Mouse (Mus musculus): Measurements from ENCODE around the gene Cdc14b.

Gene Cdc14b

DNA sequence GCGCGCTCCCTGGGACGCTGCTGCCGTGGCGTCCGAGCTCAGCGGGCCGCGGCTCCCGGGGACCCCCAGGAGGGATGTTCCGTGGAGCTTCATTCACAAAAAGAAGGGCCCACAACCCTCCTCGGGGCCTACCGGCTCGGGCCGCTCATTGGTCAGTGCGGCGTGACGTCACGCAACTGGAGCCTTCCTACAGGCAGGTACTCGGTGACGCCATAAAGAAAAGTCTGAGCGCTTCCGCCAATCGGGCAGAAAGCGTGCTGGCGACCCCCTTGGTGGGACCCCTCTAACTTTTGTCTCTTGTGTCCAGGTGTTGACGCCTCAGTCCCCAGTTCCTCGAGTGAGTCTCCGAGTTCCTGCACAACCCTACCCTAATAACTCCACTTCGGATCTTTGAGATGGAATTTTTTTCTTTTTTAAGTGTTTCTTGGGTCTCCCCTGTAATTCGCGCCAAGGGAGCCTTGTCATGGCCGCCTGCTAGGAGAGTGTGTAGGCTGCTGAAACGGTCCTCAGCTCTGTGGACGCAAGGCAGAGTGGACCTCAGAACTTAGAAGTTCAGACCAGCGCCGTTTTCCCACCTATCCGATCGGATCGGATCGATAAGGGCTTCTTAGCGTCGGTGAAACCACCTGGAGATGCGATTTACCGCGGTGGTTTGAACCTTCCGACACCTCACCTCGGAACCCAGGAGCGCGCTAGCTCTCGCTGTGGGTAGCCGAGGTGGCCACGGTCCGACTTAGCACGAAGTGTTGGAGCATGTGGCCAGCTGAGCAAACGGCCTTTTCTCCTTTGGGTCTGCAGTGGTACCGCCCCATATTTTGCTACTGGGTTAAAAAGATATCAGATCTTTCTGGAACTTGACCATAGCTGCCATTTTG lies at the start of gene Cdc14b:
TSS of gene Cdc14b (minus strand) at position 412 of the 875 bp plus-strand sequence.
- peak; percentile 86 for DNase-seq

GRCm38 (mm10) chr13:64322561-64323281 lies 47.6 kb upstream of the Cdc14b start:
- no peak for DNase-seq

GRCm38 (mm10) chr13:64320334-64320733 lies 45.2 kb upstream of the Cdc14b start:
- no peak for DNase-seq

DNA sequence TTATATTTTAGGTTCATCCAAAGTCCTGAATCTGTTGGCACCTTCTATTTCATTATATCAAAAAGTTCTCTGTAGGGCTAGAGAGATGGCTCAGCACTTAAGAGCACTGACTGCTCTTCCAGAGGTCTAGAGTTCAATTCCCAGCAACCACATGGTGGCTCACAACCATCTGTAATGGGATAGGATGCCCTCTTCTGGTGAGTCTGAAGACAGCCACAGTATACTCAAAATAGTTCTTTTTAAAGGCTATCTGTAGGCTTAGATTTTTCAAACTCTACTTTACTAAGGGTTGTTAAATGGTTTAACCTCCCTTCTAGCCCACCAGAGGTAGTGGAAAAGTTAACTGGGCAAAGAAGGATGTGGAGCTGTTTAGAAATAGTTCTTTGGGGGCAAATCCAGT lies 44.7 kb upstream of the Cdc14b start:
- DNase-seq: no peak

- DNase-seq: no peak
These were observed 43.3 kb upstream of the Cdc14b start for GRCm38 (mm10) chr13:64318355-64318754.

- DNase-seq: peak; percentile 80
These were observed 40.5 kb upstream of the Cdc14b start for GRCm38 (mm10) chr13:64315483-64316050.

DNA sequence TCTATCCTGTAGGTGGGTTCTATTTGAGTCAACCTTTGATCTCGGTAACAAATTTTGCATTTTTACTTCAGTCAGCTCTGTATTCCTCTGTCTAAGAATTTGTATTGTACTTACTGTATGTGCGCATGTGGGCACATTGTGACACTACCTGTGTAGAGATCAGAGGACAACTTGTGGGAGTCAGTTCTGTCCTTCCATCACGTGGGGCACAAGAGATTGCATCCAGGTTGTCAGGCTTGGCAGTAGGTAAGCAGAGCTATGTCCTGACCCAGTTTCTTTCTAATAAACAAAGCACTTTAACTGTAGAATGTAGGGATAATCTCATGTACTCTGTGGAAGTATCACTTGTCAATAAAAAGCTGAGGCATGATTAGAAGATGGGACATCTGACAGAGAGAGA lies 39.0 kb upstream of the Cdc14b start:
- DNase-seq: no peak

- DNase-seq: no peak
These were observed 37.8 kb upstream of the Cdc14b start for GRCm38 (mm10) chr13:64312916-64313289.

DNA sequence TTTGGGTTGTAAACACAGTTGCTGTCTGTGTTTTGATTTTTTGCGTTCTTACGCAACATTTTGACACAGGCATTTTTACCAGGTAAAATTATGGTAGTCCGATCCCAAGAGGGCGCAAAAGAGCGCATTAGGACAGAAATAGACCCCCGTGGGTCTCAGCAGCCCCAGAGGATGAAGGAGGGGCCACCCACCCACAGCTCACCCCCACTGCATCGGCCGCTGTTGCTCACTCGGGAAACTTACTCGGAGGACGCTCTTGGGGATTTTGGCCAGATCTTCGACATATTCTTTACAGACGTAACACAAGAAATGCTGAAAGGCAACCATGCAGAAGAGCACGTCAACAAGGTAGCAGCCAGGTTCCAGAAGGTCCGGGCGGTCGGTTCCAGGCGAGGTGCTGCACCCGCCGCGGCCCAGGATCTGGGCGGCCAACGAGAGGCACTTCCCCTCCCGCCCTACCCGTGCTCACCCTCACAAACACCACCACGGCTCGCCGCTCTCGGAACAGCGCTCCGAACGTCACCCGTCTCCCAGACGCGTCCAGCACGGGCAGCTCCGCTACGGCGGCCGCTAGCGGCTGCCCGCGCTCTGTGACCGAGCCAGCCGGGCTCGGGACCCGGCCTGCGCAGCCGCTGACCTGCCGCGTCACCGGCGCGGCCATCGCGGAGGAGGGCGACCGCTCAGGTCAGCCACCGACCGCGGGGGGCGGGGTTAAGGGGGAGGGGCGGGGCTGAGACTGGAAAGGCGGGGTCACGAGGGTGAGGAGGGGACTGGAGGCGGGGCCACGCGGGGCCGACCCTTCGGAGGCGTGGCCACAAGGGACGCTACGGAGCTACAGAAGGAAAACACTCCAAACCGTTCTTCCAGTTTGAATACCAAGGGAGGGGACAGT lies 37.2 kb upstream of the Cdc14b start, which contains the start of gene Aaed1:
TSS of gene Aaed1 (minus strand) at position 687 of the 892 bp plus-strand sequence.
- peak; percentile 93 for DNase-seq

GRCm38 (mm10) chr13:64311266-64311665 lies 36.2 kb upstream of the Cdc14b start:
- no peak for DNase-seq

- DNase-seq: no peak
These were observed 35.5 kb upstream of the Cdc14b start for GRCm38 (mm10) chr13:64310585-64310984.

DNA sequence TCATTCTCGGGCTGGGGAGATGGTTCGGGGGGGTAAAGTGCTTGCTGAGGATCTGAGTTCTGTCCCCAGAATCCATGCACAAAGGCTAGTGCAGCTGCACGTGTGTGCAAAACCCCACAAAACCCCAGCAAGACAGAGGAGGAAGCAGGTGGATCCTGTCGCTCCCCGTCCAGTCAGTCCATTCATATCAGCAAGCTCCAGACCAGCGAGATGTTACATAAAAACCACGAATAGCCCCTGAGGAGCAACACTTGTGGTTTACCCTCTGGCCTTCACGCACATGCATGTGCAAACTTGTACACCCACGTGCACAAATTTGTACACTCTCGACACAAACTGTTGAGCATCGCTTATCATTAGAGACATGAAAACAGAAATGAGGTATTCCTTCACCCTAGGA lies 34.8 kb upstream of the Cdc14b start:
- no peak for DNase-seq

DNA sequence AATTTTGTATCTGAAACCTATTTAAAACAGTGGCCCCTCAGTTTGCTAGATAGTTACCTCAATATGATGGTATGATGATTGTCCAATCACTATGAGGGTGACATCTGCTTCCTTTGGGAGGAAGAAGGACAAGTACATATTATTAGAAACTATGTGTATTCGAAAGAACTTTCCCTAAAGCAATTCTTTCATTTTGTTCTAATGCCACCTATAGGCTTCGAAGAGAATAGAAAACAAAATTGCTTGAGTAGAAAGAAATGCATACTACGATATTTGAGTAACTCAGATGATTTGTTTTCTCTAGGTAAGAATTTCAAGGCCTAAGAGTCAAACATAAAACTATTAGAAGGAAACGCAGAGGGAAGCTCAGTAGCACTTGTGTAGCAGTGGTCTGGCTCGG lies 33.9 kb upstream of the Cdc14b start:
- DNase-seq: no peak

- no peak for DNase-seq
These were observed 32.4 kb upstream of the Cdc14b start for GRCm38 (mm10) chr13:64307508-64307907.

DNA sequence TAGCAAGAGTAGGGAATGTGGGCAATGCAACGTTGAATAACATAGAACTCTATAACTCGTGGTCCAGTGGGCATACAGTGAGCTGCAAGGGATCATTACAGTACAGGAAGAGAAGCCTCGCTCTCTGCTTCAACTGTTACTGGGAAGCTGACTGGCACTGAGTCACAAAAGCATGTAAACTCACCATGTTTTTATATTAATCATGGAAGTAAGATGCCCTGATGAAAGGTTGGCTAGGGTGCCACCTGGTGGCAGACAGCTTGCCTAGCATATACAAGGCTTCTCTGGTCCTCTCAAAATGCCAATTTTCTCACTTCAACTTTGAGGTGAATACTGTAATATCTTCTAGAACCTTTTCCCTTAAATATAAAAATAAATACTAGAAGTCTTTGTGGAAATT lies 31.0 kb upstream of the Cdc14b start:
- peak; percentile 75 for DNase-seq

DNA sequence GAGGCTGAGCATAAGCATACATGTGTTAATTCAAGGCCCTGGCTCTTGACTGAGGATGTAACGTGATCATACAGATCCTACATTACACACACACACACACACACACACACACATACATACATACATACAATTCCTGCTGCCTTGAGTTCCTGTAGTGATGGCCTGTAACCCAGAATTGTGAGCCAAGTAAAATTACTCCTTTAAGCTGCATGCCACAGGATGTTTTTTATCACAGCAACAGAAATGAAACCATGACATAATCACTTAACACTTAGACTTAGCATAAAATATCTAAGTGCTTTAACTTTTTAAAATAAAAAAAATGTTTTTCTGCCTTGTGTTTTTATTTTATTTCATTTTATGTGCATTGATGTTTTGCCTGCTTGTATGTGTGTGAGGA lies 24.0 kb upstream of the Cdc14b start:
- no peak for DNase-seq

DNA sequence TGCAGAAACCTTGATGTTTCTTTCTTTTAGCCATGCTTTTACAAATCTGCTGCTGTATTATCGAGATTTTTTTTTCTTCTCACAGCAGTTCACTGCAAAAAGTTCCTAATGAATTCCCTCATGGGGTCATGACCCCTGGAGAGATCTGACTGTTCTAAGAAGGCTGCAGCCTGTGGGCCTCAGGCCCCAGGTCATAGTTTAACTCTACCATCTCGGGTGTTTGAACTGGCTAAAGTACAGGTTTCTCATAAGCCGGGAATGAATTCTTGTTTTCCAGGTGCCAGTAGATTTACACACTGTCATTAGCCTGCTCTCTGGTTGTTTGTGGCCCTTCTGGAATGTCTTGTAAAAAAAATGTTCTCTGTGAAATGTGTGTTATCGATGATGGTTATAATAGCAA lies 11.7 kb upstream of the Cdc14b start:
- DNase-seq: no peak

- no peak for DNase-seq
These were observed 11.2 kb upstream of the Cdc14b start for GRCm38 (mm10) chr13:64286321-64286720.

DNA sequence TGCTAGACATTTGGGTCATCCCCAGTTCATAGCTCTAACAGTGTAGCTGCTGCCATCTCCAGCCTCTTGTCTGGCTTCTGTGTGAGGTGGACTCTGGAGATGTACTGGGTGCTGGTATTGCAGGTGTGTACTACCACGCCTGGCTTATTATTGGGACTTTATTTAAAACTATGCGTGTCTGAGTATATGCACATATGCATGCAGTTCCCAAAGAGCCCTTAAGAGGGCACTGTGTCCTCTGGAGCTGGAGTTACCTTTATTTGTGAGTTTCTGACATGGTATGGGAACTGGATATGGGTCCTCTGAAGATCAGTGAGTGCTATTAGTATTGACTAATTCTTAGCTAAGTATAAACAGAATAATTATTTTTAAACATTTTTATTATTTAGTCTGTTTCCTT lies 9.6 kb upstream of the Cdc14b start:
- DNase-seq: no peak

DNA sequence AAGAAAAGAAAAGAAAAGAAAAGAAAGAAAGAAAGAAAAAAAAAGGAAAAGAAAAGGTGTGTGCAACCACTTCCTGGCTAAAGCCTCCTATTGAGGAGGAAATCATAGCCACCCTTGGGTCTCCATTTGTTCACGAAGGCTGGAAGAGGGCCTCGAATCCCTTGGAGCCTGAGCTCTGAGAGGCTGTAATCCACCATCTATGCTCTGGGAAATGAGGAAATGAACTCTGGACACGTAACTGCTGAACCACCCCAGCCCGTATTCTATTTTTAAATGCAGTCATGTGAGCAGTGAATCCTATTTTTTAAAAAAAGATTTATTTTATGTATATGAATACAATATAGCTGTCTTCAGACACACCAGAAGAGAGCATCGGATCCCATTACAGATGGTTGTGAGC lies 5.8 kb upstream of the Cdc14b start:
- no peak for DNase-seq

GRCm38 (mm10) chr13:64275754-64276127 lies 651 bp upstream of the Cdc14b start:
- no peak for DNase-seq

DNA sequence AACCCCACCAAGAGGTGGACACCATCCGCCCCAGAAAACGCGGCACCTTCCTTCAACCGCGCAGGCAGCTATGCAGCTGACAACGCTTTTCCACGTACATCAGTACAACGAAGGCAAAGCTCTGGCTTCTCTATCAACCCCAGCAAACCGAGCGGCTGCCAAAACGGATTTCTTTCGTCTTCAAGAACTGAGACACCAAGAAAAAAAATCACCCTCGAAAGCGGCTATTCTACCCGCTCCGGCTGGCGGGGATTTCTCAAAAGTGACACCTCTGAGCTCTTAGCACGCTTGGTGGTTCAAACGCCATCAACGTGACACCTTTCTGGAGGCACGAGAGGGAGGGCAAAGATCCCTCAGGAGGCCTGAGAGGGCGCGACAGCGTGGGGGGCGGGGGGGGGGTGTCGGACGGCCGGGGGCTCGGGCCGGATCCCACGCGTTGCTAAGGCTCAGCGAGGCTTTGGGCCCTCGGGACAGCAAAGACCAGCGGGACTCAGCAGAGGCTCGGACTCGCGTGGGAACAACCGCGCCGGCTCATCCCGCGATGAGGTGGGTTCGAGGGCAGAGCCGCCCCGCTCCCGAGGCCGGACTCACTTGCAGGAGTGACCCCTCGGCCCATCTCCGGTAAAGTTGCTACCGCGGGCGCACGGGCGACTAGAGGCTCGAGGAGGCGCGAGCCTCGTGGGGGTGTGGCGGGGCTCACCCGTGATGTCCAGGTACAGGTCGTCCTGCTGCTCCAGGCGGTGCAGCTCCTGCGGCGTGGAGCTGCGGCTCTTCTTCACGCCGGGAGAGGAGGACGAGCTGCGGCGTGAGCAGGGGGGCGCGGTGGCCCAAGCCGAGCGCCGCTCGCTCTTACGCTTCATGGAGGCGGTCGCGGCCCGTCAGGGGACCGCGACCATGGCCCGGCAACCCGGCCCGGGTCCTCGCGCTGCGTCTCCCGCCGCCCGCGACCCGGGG lies 922 bp downstream of the Cdc14b start:
- peak; percentile 60 for DNase-seq
